Mouse (Mus musculus): ENCODE results near the gene Gm20388. TPM values are rescaled to one million over a fixed set of nuclear protein-coding genes. Genes with fewer than 3 reads are reported as not detected.

Gm20388 gene
- polyA plus RNA-seq, 1 experiment, result 0.36 TPM

DNA sequence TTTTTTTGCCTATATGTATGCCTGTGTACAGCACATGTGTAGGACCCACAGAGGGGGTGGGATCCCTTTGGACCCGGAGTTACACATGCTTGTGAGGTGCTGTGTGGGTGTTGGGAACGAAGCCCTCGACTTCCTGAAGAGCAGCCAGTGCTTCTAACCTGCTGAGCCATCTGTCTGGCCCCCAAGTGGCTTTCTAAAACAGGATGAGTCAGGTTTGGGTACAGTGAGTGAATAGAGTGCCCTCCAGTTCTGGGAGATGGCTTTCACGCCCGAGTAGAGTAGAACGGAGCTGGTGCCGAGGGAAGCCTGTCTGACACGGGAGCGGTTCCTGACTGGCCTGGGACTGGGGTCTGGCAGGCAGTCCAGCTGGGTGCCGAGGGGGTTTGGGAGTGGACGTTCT, 3588.9 kb downstream of the Gm20388 start:
- TF ChIP-seq GATA1 (IDR thresholded peaks at IDR 0.05; ENCODE audit: low read length), result no peak
- TF ChIP-seq TAL1 (IDR thresholded peaks at IDR 0.05; ENCODE audit: low read length), result no peak
- Histone ChIP-seq H3K9me3 (ENCODE audit: control insufficient read depth, low read length) (peaks cover 10% of the 10 kb centered on the region), H3K27me3 (ENCODE audit: control insufficient read depth) (no peaks in the 10 kb centered on the region), H3K4me3 (replicated peaks) (no peak overlapping the region), H3K4me1 (ENCODE audit: control insufficient read depth) (peaks cover 6% of the 10 kb centered on the region), H3K36me3 (ENCODE audit: control insufficient read depth) (peaks cover 94% of the 10 kb centered on the region)

DNA sequence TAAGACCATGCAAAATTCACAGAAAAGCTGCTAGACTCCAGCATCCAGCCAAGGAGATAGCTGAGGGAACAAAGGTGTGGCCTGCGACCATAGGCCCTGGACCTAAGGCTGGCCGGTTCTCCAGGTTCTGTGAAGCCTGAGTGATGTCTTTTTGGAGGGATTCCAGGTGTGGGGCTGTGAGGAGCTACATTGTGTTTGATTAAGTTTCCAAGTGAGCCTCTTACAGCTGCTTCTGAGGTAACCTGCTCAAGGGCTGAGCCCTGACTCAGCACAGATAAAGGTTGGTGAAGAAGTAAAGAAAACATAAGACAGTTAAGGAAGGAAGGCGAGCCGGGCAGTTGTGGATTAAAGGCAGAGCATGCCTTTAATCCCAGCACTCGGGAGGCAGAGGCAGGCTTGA, 3591.6 kb downstream of the Gm20388 start:
- Histone ChIP-seq H3K36me3 (ENCODE audit: control insufficient read depth) (peaks cover 91% of the 10 kb centered on the region), H3K27me3 (ENCODE audit: control insufficient read depth) (no peaks in the 10 kb centered on the region), H3K9me3 (ENCODE audit: control insufficient read depth, low read length) (peaks cover 10% of the 10 kb centered on the region), H3K4me1 (ENCODE audit: control insufficient read depth) (peaks cover 10% of the 10 kb centered on the region), H3K4me3 (replicated peaks) (no peak overlapping the region)
- TF ChIP-seq GATA1 (IDR thresholded peaks at IDR 0.05; ENCODE audit: low read length) (no peak), TAL1 (IDR thresholded peaks at IDR 0.05; ENCODE audit: low read length) (no peak)

DNA sequence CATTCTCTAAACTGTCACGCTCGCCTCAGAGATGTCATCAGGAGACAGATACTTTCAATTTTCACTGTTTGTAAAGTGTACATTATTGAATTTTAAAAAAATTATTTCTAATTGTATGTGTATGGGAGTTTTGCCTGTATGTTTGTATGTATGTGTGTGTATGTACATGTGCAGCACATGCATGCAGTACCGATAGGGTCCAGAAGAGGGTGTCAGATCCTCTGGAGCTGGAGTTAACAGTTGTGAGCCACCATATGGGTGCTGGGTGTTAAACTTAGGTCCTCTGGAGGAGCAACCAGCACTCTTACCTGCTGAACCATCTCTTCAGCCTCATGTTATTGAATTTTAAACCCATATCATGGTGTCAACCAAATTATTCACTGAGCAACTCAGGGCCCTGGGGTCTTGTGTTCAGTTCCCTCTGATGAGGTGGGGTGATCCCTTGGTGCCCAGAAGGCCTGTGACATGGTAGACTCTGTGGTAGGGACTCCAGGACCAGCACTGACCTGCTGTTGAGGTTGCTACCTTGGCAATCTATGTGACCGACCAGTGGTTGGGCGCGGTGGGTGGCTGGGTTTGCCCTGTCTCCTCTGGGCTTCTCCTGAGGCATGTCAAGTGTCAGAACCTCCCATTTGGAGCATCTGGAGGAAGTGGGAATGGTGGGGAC, 3593.3 kb downstream of the Gm20388 start:
- Histone ChIP-seq H3K4me3 (replicated peaks) (no peak overlapping the region), H3K4me1 (ENCODE audit: control insufficient read depth) (peaks cover 7% of the 10 kb centered on the region), H3K9me3 (ENCODE audit: control insufficient read depth, low read length) (peaks cover 10% of the 10 kb centered on the region), H3K36me3 (ENCODE audit: control insufficient read depth) (peaks cover 89% of the 10 kb centered on the region), H3K27me3 (ENCODE audit: control insufficient read depth) (no peaks in the 10 kb centered on the region)
- TF ChIP-seq GATA1 (IDR thresholded peaks at IDR 0.05; ENCODE audit: low read length) (no peak), TAL1 (IDR thresholded peaks at IDR 0.05; ENCODE audit: low read length) (no peak)

DNA sequence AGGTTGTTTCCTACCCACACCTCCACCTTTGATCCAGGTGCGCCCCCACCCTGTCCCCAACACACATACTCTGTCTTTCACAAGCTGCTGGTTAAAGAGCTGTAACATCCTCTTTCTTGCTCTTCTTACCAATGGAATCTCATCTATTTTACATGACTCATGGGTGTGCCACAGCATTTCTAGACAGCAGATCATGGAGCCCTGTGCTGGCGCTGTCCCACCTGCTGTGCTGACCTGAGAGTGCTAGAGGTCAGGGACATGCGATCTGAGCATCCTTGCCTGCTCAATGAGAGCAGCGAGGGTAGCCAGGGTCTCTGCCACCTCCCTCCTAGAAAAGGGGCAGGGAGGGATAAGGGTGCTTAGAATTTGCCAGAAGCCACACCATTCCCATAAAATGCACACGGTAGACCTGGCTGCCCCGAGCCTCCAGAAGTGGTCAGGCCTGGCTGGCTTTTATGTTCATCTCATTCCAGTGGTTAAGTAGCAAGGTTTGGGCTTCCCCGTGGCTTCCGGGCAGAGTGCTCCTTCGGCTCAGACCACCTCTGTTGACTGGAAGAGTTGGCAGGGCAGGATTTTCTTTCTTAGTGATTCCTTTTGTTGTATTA, 3594.1 kb downstream of the Gm20388 start:
- Histone ChIP-seq H3K4me3 (replicated peaks) (no peak overlapping the region), H3K36me3 (ENCODE audit: control insufficient read depth) (peaks cover 83% of the 10 kb centered on the region), H3K4me1 (ENCODE audit: control insufficient read depth) (peaks cover 7% of the 10 kb centered on the region), H3K27me3 (ENCODE audit: control insufficient read depth) (no peaks in the 10 kb centered on the region), H3K9me3 (ENCODE audit: control insufficient read depth, low read length) (peaks cover 10% of the 10 kb centered on the region)
- TF ChIP-seq TAL1 (IDR thresholded peaks at IDR 0.05; ENCODE audit: low read length), result no peak

DNA sequence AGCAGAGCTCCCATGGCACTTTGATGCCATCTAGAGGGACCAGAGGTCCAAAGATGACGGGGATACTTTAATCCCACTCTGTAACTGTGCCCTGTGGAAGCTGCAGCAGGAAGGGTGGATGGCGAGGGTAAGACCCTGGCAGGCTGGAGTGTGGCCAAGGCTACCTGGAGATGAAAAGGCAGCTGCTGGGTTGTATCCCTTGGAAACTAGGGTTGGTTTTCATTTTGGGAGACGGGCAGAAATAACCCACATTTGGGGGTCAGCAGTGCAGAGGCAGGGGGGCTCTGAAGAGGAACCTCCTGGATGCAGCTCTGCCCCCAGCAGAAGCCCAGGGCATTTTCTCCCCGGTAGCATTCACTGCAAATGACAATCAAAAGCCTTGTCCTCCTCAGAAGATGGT, 3594.6 kb downstream of the Gm20388 start:
- H3K9me3 ChIP-seq (ENCODE audit: control insufficient read depth, low read length), result peaks cover 10% of the 10 kb centered on the region
- H3K36me3 ChIP-seq (ENCODE audit: control insufficient read depth), result peaks cover 82% of the 10 kb centered on the region
- no peak overlapping the region for H3K4me3 ChIP-seq (replicated peaks)
- H3K27me3 ChIP-seq (ENCODE audit: control insufficient read depth), result no peaks in the 10 kb centered on the region
- TF ChIP-seq GATA1 (IDR thresholded peaks at IDR 0.05; ENCODE audit: low read length) (no peak), TAL1 (IDR thresholded peaks at IDR 0.05; ENCODE audit: low read length) (no peak)
- peaks cover 7% of the 10 kb centered on the region for H3K4me1 ChIP-seq (ENCODE audit: control insufficient read depth)

DNA sequence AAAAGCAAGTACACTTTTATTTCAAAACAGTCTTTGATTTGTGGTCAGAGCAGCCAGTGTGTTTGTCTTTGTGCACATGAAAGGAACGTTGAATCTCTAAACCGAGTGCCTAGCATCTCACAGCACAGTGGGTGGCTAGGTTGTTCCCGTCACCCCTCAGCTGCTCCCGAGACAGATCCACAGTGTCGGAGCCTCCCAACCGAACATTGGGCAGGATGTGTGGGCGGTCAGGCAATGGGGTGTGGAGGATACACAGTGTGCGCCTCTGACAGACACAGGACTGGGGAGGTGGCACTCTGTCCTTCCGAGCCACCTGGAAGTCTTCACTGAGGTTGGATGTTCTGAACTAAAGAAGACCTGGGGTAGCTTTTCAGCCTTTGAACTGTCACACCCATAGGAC, 3595.1 kb downstream of the Gm20388 start:
- peaks cover 10% of the 10 kb centered on the region for H3K9me3 ChIP-seq (ENCODE audit: control insufficient read depth, low read length)
- TF ChIP-seq TAL1 (IDR thresholded peaks at IDR 0.05; ENCODE audit: low read length) (no peak), GATA1 (IDR thresholded peaks at IDR 0.05; ENCODE audit: low read length) (no peak)
- no peaks in the 10 kb centered on the region for H3K27me3 ChIP-seq (ENCODE audit: control insufficient read depth)
- H3K36me3 ChIP-seq (ENCODE audit: control insufficient read depth), result peaks cover 78% of the 10 kb centered on the region
- no peak overlapping the region for H3K4me3 ChIP-seq (replicated peaks)
- peaks cover 7% of the 10 kb centered on the region for H3K4me1 ChIP-seq (ENCODE audit: control insufficient read depth)

DNA sequence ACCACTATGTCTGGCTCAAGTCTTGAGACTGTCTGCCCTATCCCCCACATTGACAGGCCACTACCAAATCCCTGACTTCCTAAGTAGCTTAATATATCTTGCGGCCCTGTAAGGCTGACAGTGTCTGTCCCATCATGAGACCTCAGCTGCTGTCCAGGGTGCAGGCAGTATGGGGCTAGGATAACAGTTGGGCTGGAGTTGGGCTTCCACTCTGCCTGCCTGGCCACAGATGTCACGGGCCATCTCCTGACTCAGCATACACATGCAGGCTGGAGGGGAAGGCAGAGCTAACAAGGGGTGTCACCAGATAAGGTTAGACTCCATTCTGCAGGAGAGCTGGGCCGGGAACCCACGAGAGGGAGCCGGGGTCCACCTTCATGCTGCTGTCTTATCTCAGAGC, 3596.5 kb downstream of the Gm20388 start:
- peaks cover 7% of the 10 kb centered on the region for H3K4me1 ChIP-seq (ENCODE audit: control insufficient read depth)
- no peak for TF ChIP-seq GATA1 (IDR thresholded peaks at IDR 0.05; ENCODE audit: low read length)
- TF ChIP-seq TAL1 (IDR thresholded peaks at IDR 0.05; ENCODE audit: low read length), result no peak
- H3K36me3 ChIP-seq (ENCODE audit: control insufficient read depth), result peaks cover 63% of the 10 kb centered on the region
- no peak overlapping the region for H3K4me3 ChIP-seq (replicated peaks)
- peaks cover 10% of the 10 kb centered on the region for H3K9me3 ChIP-seq (ENCODE audit: control insufficient read depth, low read length)
- peaks cover 4% of the 10 kb centered on the region for H3K27me3 ChIP-seq (ENCODE audit: control insufficient read depth)

DNA sequence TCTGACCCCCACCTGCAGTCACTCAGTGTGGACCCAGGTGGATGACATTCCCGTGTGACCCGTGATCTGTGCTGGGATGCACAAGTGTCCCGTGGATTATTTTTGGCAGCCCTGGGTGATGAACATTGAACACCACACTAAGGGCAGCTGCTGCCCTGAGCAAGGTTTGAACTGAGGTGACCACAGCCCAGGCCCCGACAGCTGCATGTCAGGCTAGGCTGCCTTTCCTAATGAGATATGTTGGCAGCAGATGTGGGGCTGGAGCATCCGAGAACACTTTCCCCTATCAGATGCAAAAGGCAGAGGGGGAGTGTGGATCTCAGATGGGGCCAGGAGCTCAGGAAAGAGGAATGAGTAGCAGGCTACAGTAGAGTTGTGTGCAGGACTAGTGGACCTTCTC, 3600.2 kb downstream of the Gm20388 start:
- Histone ChIP-seq H3K9me3 (ENCODE audit: control insufficient read depth, low read length) (no peaks in the 10 kb centered on the region), H3K36me3 (ENCODE audit: control insufficient read depth) (peaks cover 27% of the 10 kb centered on the region), H3K4me1 (ENCODE audit: control insufficient read depth) (peaks cover 13% of the 10 kb centered on the region), H3K4me3 (replicated peaks) (no peak overlapping the region), H3K27me3 (ENCODE audit: control insufficient read depth) (peaks cover 41% of the 10 kb centered on the region)
- TF ChIP-seq TAL1 (IDR thresholded peaks at IDR 0.05; ENCODE audit: low read length) (no peak), GATA1 (IDR thresholded peaks at IDR 0.05; ENCODE audit: low read length) (no peak)

DNA sequence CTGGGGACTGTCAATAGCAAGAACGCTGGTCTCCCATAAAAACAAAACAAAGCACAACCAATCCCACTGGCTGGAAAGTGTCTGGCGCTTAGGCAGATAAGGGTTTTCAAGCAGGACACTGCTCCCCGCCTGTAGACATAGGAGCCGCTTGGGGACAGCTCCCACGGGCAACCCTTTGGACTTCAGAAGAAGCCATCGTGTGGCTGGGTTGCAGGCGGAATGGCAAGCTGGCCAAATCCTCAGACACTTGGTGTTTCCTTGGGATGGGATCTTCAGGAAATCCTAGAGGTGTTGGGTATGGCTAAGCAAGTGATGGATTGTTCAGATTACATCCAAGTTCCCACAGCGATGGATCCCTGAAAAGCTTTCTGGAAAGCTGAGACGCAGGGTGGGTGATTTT, 3603.5 kb downstream of the Gm20388 start:
- H3K4me1 ChIP-seq (ENCODE audit: control insufficient read depth), result peaks cover 15% of the 10 kb centered on the region
- H3K4me3 ChIP-seq (replicated peaks), result no peak overlapping the region
- H3K27me3 ChIP-seq (ENCODE audit: control insufficient read depth), result peaks cover 62% of the 10 kb centered on the region
- H3K9me3 ChIP-seq (ENCODE audit: control insufficient read depth, low read length), result no peaks in the 10 kb centered on the region
- peaks cover 5% of the 10 kb centered on the region; the same call in 1 of the 2 replicates for H3K36me3 ChIP-seq (ENCODE audit: control insufficient read depth)
- no peak for TF ChIP-seq TAL1 (IDR thresholded peaks at IDR 0.05; ENCODE audit: low read length)
- TF ChIP-seq GATA1 (IDR thresholded peaks at IDR 0.05; ENCODE audit: low read length), result no peak

Data from erythroblast, embryonic 14.5 days (primary cell).